Mouse (Mus musculus): Measurements from ENCODE around the gene Akap8. TPM values are rescaled to one million over a fixed set of nuclear protein-coding genes. Genes with fewer than 3 reads are reported as not detected.
A peak's percentile ranks its signal among the peaks of the same experiment; 100 is the strongest.

The Akap8 gene
- polyA plus RNA-seq, 1 experiment from 2014 or later, result 44.3 TPM

GRCm38 (mm10) chr17:32335869-32336268 is 14.8 kb upstream of the Akap8 start:
- no peak overlapping the region for H3K4me3 ChIP-seq (ENCODE audit: low read depth, low read length)
- H3K4me2 ChIP-seq, result no peak overlapping the region
- no peaks in the 10 kb centered on the region for H3K9me3 ChIP-seq (replicated peaks; ENCODE audit: control insufficient read depth, low read length)
- ATAC-seq (replicated peaks; ENCODE audit: insufficient number of reproducible peaks, low FRiP score, low TSS enrichment), result no peak
- no peak overlapping the region for H3K27ac ChIP-seq (ENCODE audit: low read depth, low read length)
- no peak overlapping the region for H3K9ac ChIP-seq (ENCODE audit: low read depth, low read length)
- 73% methylated on average over 2 of the region's 2 CpGs for WGBS (ENCODE audit: insufficient replicate concordance)
- H3K27me3 ChIP-seq (ENCODE audit: control insufficient read depth, insufficient read depth, low read length), result no peaks in the 10 kb centered on the region
- no peaks in the 10 kb centered on the region; the same call in 1 of the 2 replicates for H3K4me1 ChIP-seq (ENCODE audit: control insufficient read depth, insufficient read depth, low read length)
- H3K36me3 ChIP-seq (ENCODE audit: control insufficient read depth, insufficient read depth, low read length), result peaks cover 44% of the 10 kb centered on the region

GRCm38 (mm10) chr17:32334921-32335320 is 13.9 kb upstream of the Akap8 start:
- H3K36me3 ChIP-seq (ENCODE audit: control insufficient read depth, insufficient read depth, low read length), result peaks cover 44% of the 10 kb centered on the region
- no peak overlapping the region for H3K4me2 ChIP-seq
- H3K9me3 ChIP-seq (replicated peaks; ENCODE audit: control insufficient read depth, low read length), result no peaks in the 10 kb centered on the region
- no peak overlapping the region for H3K27ac ChIP-seq (ENCODE audit: low read depth, low read length)
- no peak overlapping the region for H3K9ac ChIP-seq (ENCODE audit: low read depth, low read length)
- ATAC-seq (replicated peaks; ENCODE audit: insufficient number of reproducible peaks, low FRiP score, low TSS enrichment), result no peak
- no peaks in the 10 kb centered on the region for H3K27me3 ChIP-seq (ENCODE audit: control insufficient read depth, insufficient read depth, low read length)
- H3K4me3 ChIP-seq (ENCODE audit: low read depth, low read length), result no peak overlapping the region
- 96% methylated on average over 12 of the region's 12 CpGs for WGBS (ENCODE audit: insufficient replicate concordance)
- no peaks in the 10 kb centered on the region; the same call in 1 of the 2 replicates for H3K4me1 ChIP-seq (ENCODE audit: control insufficient read depth, insufficient read depth, low read length)

- Histone ChIP-seq H3K36me3 (ENCODE audit: control insufficient read depth, insufficient read depth, low read length) (peaks cover 48% of the 10 kb centered on the region), H3K4me3 (ENCODE audit: low read depth, low read length) (no peak overlapping the region), H3K9ac (ENCODE audit: low read depth, low read length) (no peak overlapping the region), H3K4me2 (no peak overlapping the region), H3K27me3 (ENCODE audit: control insufficient read depth, insufficient read depth, low read length) (no peaks in the 10 kb centered on the region), H3K27ac (ENCODE audit: low read depth, low read length) (no peak overlapping the region), H3K4me1 (ENCODE audit: control insufficient read depth, insufficient read depth, low read length) (no peaks in the 10 kb centered on the region; the same call in 1 of the 2 replicates), H3K9me3 (replicated peaks; ENCODE audit: control insufficient read depth, low read length) (no peaks in the 10 kb centered on the region)
- ATAC-seq (replicated peaks; ENCODE audit: insufficient number of reproducible peaks, low FRiP score, low TSS enrichment), result peak; percentile 47
- 70% methylated on average over 31 of the region's 31 CpGs for WGBS (ENCODE audit: insufficient replicate concordance)
These were observed 12.8 kb upstream of the Akap8 start for GRCm38 (mm10) chr17:32333675-32334303.

GRCm38 (mm10) chr17:32327501-32327900 is 6.5 kb upstream of the Akap8 start:
- Histone ChIP-seq H3K36me3 (ENCODE audit: control insufficient read depth, insufficient read depth, low read length) (peaks cover 14% of the 10 kb centered on the region), H3K27me3 (ENCODE audit: control insufficient read depth, insufficient read depth, low read length) (no peaks in the 10 kb centered on the region), H3K4me3 (ENCODE audit: low read depth, low read length) (no peak overlapping the region), H3K9me3 (replicated peaks; ENCODE audit: control insufficient read depth, low read length) (no peaks in the 10 kb centered on the region), H3K27ac (ENCODE audit: low read depth, low read length) (no peak overlapping the region), H3K4me1 (ENCODE audit: control insufficient read depth, insufficient read depth, low read length) (0 out of 2 replicates have a peak, but pooled peaks cover 2% of the 10 kb centered on the region), H3K9ac (ENCODE audit: low read depth, low read length) (no peak overlapping the region), H3K4me2 (no peak overlapping the region)
- no peak for ATAC-seq (replicated peaks; ENCODE audit: insufficient number of reproducible peaks, low FRiP score, low TSS enrichment)

- H3K36me3 ChIP-seq (ENCODE audit: control insufficient read depth, insufficient read depth, low read length), result peaks cover 10% of the 10 kb centered on the region; the same call in 1 of the 2 replicates
- no peaks in the 10 kb centered on the region for H3K27me3 ChIP-seq (ENCODE audit: control insufficient read depth, insufficient read depth, low read length)
- peaks cover 7% of the 10 kb centered on the region for H3K4me1 ChIP-seq (ENCODE audit: control insufficient read depth, insufficient read depth, low read length)
- ATAC-seq (replicated peaks; ENCODE audit: insufficient number of reproducible peaks, low FRiP score, low TSS enrichment), result no peak
- WGBS (ENCODE audit: insufficient replicate concordance), result 88% methylated on average over 1 of the region's 1 CpGs
- H3K4me2 ChIP-seq, result no peak overlapping the region
- H3K9ac ChIP-seq (ENCODE audit: low read depth, low read length), result no peak overlapping the region
- no peaks in the 10 kb centered on the region for H3K9me3 ChIP-seq (replicated peaks; ENCODE audit: control insufficient read depth, low read length)
- no peak overlapping the region for H3K4me3 ChIP-seq (ENCODE audit: low read depth, low read length)
- H3K27ac ChIP-seq (ENCODE audit: low read depth, low read length), result no peak overlapping the region
These were observed 1.8 kb upstream of the Akap8 start for GRCm38 (mm10) chr17:32322809-32323208.

GRCm38 (mm10) chr17:32321836-32322235 is 798 bp upstream of the Akap8 start:
- 15% methylated on average over 6 of the region's 6 CpGs for WGBS (ENCODE audit: insufficient replicate concordance)
- no peak for ATAC-seq (replicated peaks; ENCODE audit: insufficient number of reproducible peaks, low FRiP score, low TSS enrichment)
- no peaks in the 10 kb centered on the region for H3K9me3 ChIP-seq (replicated peaks; ENCODE audit: control insufficient read depth, low read length)
- peaks cover 16% of the 10 kb centered on the region for H3K36me3 ChIP-seq (ENCODE audit: control insufficient read depth, insufficient read depth, low read length)
- peak overlapping the region; percentile 91 for H3K4me2 ChIP-seq
- no peaks in the 10 kb centered on the region for H3K27me3 ChIP-seq (ENCODE audit: control insufficient read depth, insufficient read depth, low read length)
- H3K27ac ChIP-seq (ENCODE audit: low read depth, low read length), result peak overlapping the region; percentile 94
- H3K9ac ChIP-seq (ENCODE audit: low read depth, low read length), result peak overlapping the region; percentile 87
- peak overlapping the region; percentile 67 for H3K4me3 ChIP-seq (ENCODE audit: low read depth, low read length)
- peaks cover 7% of the 10 kb centered on the region for H3K4me1 ChIP-seq (ENCODE audit: control insufficient read depth, insufficient read depth, low read length)

GRCm38 (mm10) chr17:32321390-32321734 is 324 bp upstream of the Akap8 start:
- ATAC-seq (replicated peaks; ENCODE audit: insufficient number of reproducible peaks, low FRiP score, low TSS enrichment), result peak; percentile 76
- H3K36me3 ChIP-seq (ENCODE audit: control insufficient read depth, insufficient read depth, low read length), result peaks cover 21% of the 10 kb centered on the region
- peaks cover 7% of the 10 kb centered on the region for H3K4me1 ChIP-seq (ENCODE audit: control insufficient read depth, insufficient read depth, low read length)
- H3K4me2 ChIP-seq, result peak overlapping the region; percentile 91
- H3K9me3 ChIP-seq (replicated peaks; ENCODE audit: control insufficient read depth, low read length), result no peaks in the 10 kb centered on the region
- peak overlapping the region; percentile 87 for H3K9ac ChIP-seq (ENCODE audit: low read depth, low read length)
- no peaks in the 10 kb centered on the region for H3K27me3 ChIP-seq (ENCODE audit: control insufficient read depth, insufficient read depth, low read length)
- H3K27ac ChIP-seq (ENCODE audit: low read depth, low read length), result peak overlapping the region; percentile 94
- peak overlapping the region; percentile 67 for H3K4me3 ChIP-seq (ENCODE audit: low read depth, low read length)
- WGBS (ENCODE audit: insufficient replicate concordance), result under 1% methylated on average over 22 of the region's 23 CpGs

GRCm38 (mm10) chr17:32319950-32320349 is 1.1 kb downstream of the Akap8 start:
- H3K4me1 ChIP-seq (ENCODE audit: control insufficient read depth, insufficient read depth, low read length), result peaks cover 7% of the 10 kb centered on the region
- under 1% methylated on average over 7 of the region's 7 CpGs for WGBS (ENCODE audit: insufficient replicate concordance)
- no peaks in the 10 kb centered on the region for H3K27me3 ChIP-seq (ENCODE audit: control insufficient read depth, insufficient read depth, low read length)
- no peak for ATAC-seq (replicated peaks; ENCODE audit: insufficient number of reproducible peaks, low FRiP score, low TSS enrichment)
- peak overlapping the region; percentile 94 for H3K27ac ChIP-seq (ENCODE audit: low read depth, low read length)
- H3K36me3 ChIP-seq (ENCODE audit: control insufficient read depth, insufficient read depth, low read length), result peaks cover 27% of the 10 kb centered on the region
- peak overlapping the region; percentile 87 for H3K9ac ChIP-seq (ENCODE audit: low read depth, low read length)
- H3K9me3 ChIP-seq (replicated peaks; ENCODE audit: control insufficient read depth, low read length), result no peaks in the 10 kb centered on the region
- peak overlapping the region; percentile 93 for H3K4me2 ChIP-seq
- peak overlapping the region; percentile 67 for H3K4me3 ChIP-seq (ENCODE audit: low read depth, low read length)

GRCm38 (mm10) chr17:32317708-32318107 is 3.3 kb downstream of the Akap8 start:
- Histone ChIP-seq H3K27ac (ENCODE audit: low read depth, low read length) (no peak overlapping the region), H3K4me1 (ENCODE audit: control insufficient read depth, insufficient read depth, low read length) (peaks cover 5% of the 10 kb centered on the region), H3K4me2 (no peak overlapping the region), H3K36me3 (ENCODE audit: control insufficient read depth, insufficient read depth, low read length) (peaks cover 44% of the 10 kb centered on the region), H3K4me3 (ENCODE audit: low read depth, low read length) (no peak overlapping the region), H3K9ac (ENCODE audit: low read depth, low read length) (no peak overlapping the region), H3K9me3 (replicated peaks; ENCODE audit: control insufficient read depth, low read length) (no peaks in the 10 kb centered on the region), H3K27me3 (ENCODE audit: control insufficient read depth, insufficient read depth, low read length) (no peaks in the 10 kb centered on the region)
- no peak for ATAC-seq (replicated peaks; ENCODE audit: insufficient number of reproducible peaks, low FRiP score, low TSS enrichment)
- WGBS (ENCODE audit: insufficient replicate concordance), result 82% methylated on average over 3 of the region's 3 CpGs
